Mouse (Mus musculus): ENCODE measurements around the gene Bpifa1. TPM values are rescaled to one million over a fixed set of nuclear protein-coding genes. Genes with fewer than 3 reads are reported as not detected.

Gene Bpifa1
- polyA plus RNA-seq, 1 experiment from 2014 or later = not detected

- no peak for ATAC-seq
- Histone ChIP-seq H3K27ac (ENCODE audit: low read length) (no peak overlapping the region), H3K4me3 (replicated peaks; ENCODE audit: low read length) (no peak overlapping the region), H3K36me3 (ENCODE audit: control insufficient read depth, insufficient read depth) (no peaks in the 10 kb centered on the region), H3K9me3 (ENCODE audit: control insufficient read depth, low read length) (no peaks in the 10 kb centered on the region), H3K4me2 (ENCODE audit: low read length) (no peak overlapping the region), H3K9ac (replicated peaks; ENCODE audit: low read depth, low read length) (no peak overlapping the region), H3K4me1 (replicated peaks; ENCODE audit: control insufficient read depth, insufficient read depth, low read length) (no peaks in the 10 kb centered on the region), H3K27me3 (replicated peaks; ENCODE audit: control insufficient read depth, insufficient read depth, low read length) (no peaks in the 10 kb centered on the region)
- 86% methylated on average over 2 of the region's 2 CpGs for WGBS
These were observed 49.5 kb downstream of the Bpifa1 start for GRCm38 (mm10) chr2:154192141-154192540.

- no peak overlapping the region for H3K9ac ChIP-seq (replicated peaks; ENCODE audit: low read depth, low read length)
- no peak overlapping the region for H3K27ac ChIP-seq (ENCODE audit: low read length)
- H3K9me3 ChIP-seq (ENCODE audit: control insufficient read depth, low read length) = no peaks in the 10 kb centered on the region
- no peak overlapping the region for H3K4me3 ChIP-seq (replicated peaks; ENCODE audit: low read length)
- H3K4me1 ChIP-seq (replicated peaks; ENCODE audit: control insufficient read depth, insufficient read depth, low read length) = no peaks in the 10 kb centered on the region
- H3K27me3 ChIP-seq (replicated peaks; ENCODE audit: control insufficient read depth, insufficient read depth, low read length) = no peaks in the 10 kb centered on the region
- H3K4me2 ChIP-seq (ENCODE audit: low read length) = no peak overlapping the region
- no peaks in the 10 kb centered on the region for H3K36me3 ChIP-seq (ENCODE audit: control insufficient read depth, insufficient read depth)
- 90% methylated on average over 4 of the region's 4 CpGs for WGBS
- no peak for ATAC-seq
These were observed 50.4 kb downstream of the Bpifa1 start for GRCm38 (mm10) chr2:154193071-154193470.

- H3K4me3 ChIP-seq (replicated peaks; ENCODE audit: low read length) = no peak overlapping the region
- H3K36me3 ChIP-seq (ENCODE audit: control insufficient read depth, insufficient read depth) = no peaks in the 10 kb centered on the region
- H3K4me2 ChIP-seq (ENCODE audit: low read length) = no peak overlapping the region
- no peak overlapping the region for H3K9ac ChIP-seq (replicated peaks; ENCODE audit: low read depth, low read length)
- WGBS = 55% methylated on average over 5 of the region's 5 CpGs
- H3K9me3 ChIP-seq (ENCODE audit: control insufficient read depth, low read length) = no peaks in the 10 kb centered on the region
- no peaks in the 10 kb centered on the region for H3K27me3 ChIP-seq (replicated peaks; ENCODE audit: control insufficient read depth, insufficient read depth, low read length)
- no peak overlapping the region for H3K27ac ChIP-seq (ENCODE audit: low read length)
- H3K4me1 ChIP-seq (replicated peaks; ENCODE audit: control insufficient read depth, insufficient read depth, low read length) = no peaks in the 10 kb centered on the region
- ATAC-seq = no peak
These were observed 51.4 kb downstream of the Bpifa1 start for GRCm38 (mm10) chr2:154193994-154194504.

GRCm38 (mm10) chr2:154197036-154197435, 54.4 kb downstream of the Bpifa1 start:
- WGBS = 94% methylated on average over 9 of the region's 9 CpGs
- H3K27ac ChIP-seq (ENCODE audit: low read length) = no peak overlapping the region

More at GRCm38 (mm10) chr2:154197036-154197435, 54.4 kb downstream of the Bpifa1 start:
- no peak for ATAC-seq
- Histone ChIP-seq H3K9me3 (ENCODE audit: control insufficient read depth, low read length) (no peaks in the 10 kb centered on the region), H3K27me3 (replicated peaks; ENCODE audit: control insufficient read depth, insufficient read depth, low read length) (no peaks in the 10 kb centered on the region), H3K4me3 (replicated peaks; ENCODE audit: low read length) (no peak overlapping the region), H3K36me3 (ENCODE audit: control insufficient read depth, insufficient read depth) (no peaks in the 10 kb centered on the region), H3K4me1 (replicated peaks; ENCODE audit: control insufficient read depth, insufficient read depth, low read length) (no peaks in the 10 kb centered on the region), H3K4me2 (ENCODE audit: low read length) (no peak overlapping the region), H3K9ac (replicated peaks; ENCODE audit: low read depth, low read length) (no peak overlapping the region)

Other genes starting within 250 kb of the Bpifa1 start
- not detected in 2 replicates for gene Bpifb6, start 242.5 kb upstream of the Bpifa1 start, polyA plus RNA-seq (2015; fragmentation: Nextera tagmentation; extraction: Ambion mirVana)
- not detected in 2 replicates for gene Bpifb3, start 224.7 kb upstream of the Bpifa1 start, polyA plus RNA-seq (2015; fragmentation: Nextera tagmentation; extraction: Ambion mirVana)
- not detected in 2 replicates for gene Bpifb4, start 204.7 kb upstream of the Bpifa1 start, polyA plus RNA-seq (2015; fragmentation: Nextera tagmentation; extraction: Ambion mirVana)
- gene Bpifa6, start 167.9 kb upstream of the Bpifa1 start, polyA plus RNA-seq (2015; fragmentation: Nextera tagmentation; extraction: Ambion mirVana) = not detected in 2 replicates
- not detected in 2 replicates for gene Bpifa2, start 134.6 kb upstream of the Bpifa1 start, polyA plus RNA-seq (2015; fragmentation: Nextera tagmentation; extraction: Ambion mirVana)
- not detected in 2 replicates for gene Bpifa3, start 12.5 kb upstream of the Bpifa1 start, polyA plus RNA-seq (2015; fragmentation: Nextera tagmentation; extraction: Ambion mirVana)
- gene Bpifa5, start 19.7 kb downstream of the Bpifa1 start, polyA plus RNA-seq (2015; fragmentation: Nextera tagmentation; extraction: Ambion mirVana) = not detected in 2 replicates
- gene Bpifb1, start 47.9 kb downstream of the Bpifa1 start, polyA plus RNA-seq (2015; fragmentation: Nextera tagmentation; extraction: Ambion mirVana) = 0.20 and 0.34 TPM in 2 replicates
- gene Bpifb5, start 80.9 kb downstream of the Bpifa1 start, polyA plus RNA-seq (2015; fragmentation: Nextera tagmentation; extraction: Ambion mirVana) = 0.13 and 0.20 TPM in 2 replicates
- gene Bpifb9a, start 115.0 kb downstream of the Bpifa1 start, polyA plus RNA-seq (2015; fragmentation: Nextera tagmentation; extraction: Ambion mirVana) = not detected in 2 replicates
- gene Bpifb9b, start 164.3 kb downstream of the Bpifa1 start, polyA plus RNA-seq (2015; fragmentation: Nextera tagmentation; extraction: Ambion mirVana) = 0.39 TPM in 1 of 2 replicates, not detected in the other
- 16.2 and 16.7 TPM in 2 replicates for gene Cdk5rap1, start 230.1 kb downstream of the Bpifa1 start, polyA plus RNA-seq (2015; fragmentation: Nextera tagmentation; extraction: Ambion mirVana)